Mouse (Mus musculus): ENCODE results near the gene Ugt2b34. TPM values are rescaled to one million over a fixed set of nuclear protein-coding genes. Genes with fewer than 3 reads are reported as not detected.

Gene Ugt2b34
- total RNA-seq, 1 experiment = 0.45 TPM

GRCm38 (mm10) chr5:86887081-86887480, 19.7 kb downstream of the Ugt2b34 start:
- in situ Hi-C loops (cut with MboI; ENCODE audit: low sequenced_read_pairs in 2 of 2, unreplicated experiment in 2 of 2) = loop anchor here in 1 of 2 experiments (25.0 kb wide), 1 partner anchor 250 kb away; the partner anchor contains the start of gene Ugt2b5
- DNase-seq (ENCODE audit: low read depth, low spot score) = no peak
- Histone ChIP-seq H3K4me1 (ENCODE audit: control insufficient read depth in 2 of 2, insufficient read depth in 2 of 2, low read length in 2 of 2, poor library complexity in 1 of 2) (no peaks in the 10 kb centered on the region), H3K4me3 (ENCODE audit: insufficient read depth in 1 of 2, low read depth in 1 of 2, low read length in 2 of 2, poor library complexity in 1 of 2, severe bottlenecking in 1 of 2) (no peak overlapping the region), H3K9ac (ENCODE audit: insufficient read depth, low read depth, low read length, poor library complexity, severe bottlenecking) (no peak overlapping the region), H3K36me3 (ENCODE audit: control insufficient read depth, insufficient read depth, low read length, poor library complexity, severe bottlenecking) (no peaks in the 10 kb centered on the region), H3K27ac (ENCODE audit: insufficient read depth, low read depth, low read length, poor library complexity, severe bottlenecking) (no peak overlapping the region), H3K9me3 (ENCODE audit: control insufficient read depth, insufficient read depth, low read depth, low read length) (peaks cover 2% of the 10 kb centered on the region; the same call in 1 of the 2 replicates)
- TF ChIP-seq HCFC1 (IDR thresholded peaks at IDR 0.05; ENCODE audit: borderline replicate concordance, insufficient read depth, low read length) (no peak), ZC3H11A (IDR thresholded peaks at IDR 0.05; ENCODE audit: borderline replicate concordance, low read depth, low read length) (no peak), MAFK (IDR thresholded peaks at IDR 0.05; ENCODE audit: insufficient read depth, low read depth, low read length) (no peak), CHD2 (IDR thresholded peaks at IDR 0.05; ENCODE audit: low read depth, low read length) (no peak), ZNF384 (IDR thresholded peaks at IDR 0.05; ENCODE audit: low read depth, low read length) (no peak)

DNA sequence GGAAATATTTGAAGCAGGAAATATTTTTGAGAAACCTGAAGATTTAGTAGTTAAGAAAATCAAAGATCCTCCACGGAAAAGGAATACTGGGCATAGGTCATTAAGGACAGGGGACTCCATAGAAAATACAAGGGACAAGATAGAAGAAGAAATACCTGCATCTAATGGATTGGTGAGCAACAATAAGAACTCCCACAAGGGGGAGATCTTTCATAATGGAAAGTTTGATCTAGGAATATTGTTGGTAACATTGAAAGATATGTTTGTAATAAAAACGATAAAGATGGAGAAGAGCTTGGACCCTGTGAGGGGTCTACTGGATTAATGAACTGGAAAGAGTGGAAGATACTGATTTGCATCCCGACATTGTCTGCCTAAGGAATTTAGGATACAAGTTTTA, 20.1 kb downstream of the Ugt2b34 start:
- Histone ChIP-seq H3K27ac (ENCODE audit: insufficient read depth, low read depth, low read length, poor library complexity, severe bottlenecking) (no peak overlapping the region), H3K9ac (ENCODE audit: insufficient read depth, low read depth, low read length, poor library complexity, severe bottlenecking) (no peak overlapping the region), H3K4me1 (ENCODE audit: control insufficient read depth in 2 of 2, insufficient read depth in 2 of 2, low read length in 2 of 2, poor library complexity in 1 of 2) (no peaks in the 10 kb centered on the region), H3K4me3 (ENCODE audit: insufficient read depth in 1 of 2, low read depth in 1 of 2, low read length in 2 of 2, poor library complexity in 1 of 2, severe bottlenecking in 1 of 2) (no peak overlapping the region), H3K36me3 (ENCODE audit: control insufficient read depth, insufficient read depth, low read length, poor library complexity, severe bottlenecking) (no peaks in the 10 kb centered on the region), H3K9me3 (ENCODE audit: control insufficient read depth, insufficient read depth, low read depth, low read length) (peaks cover 2% of the 10 kb centered on the region; the same call in 1 of the 2 replicates)
- in situ Hi-C loops (cut with MboI; ENCODE audit: low sequenced_read_pairs in 2 of 2, unreplicated experiment in 2 of 2) = loop anchor here in 1 of 2 experiments (25.0 kb wide), 1 partner anchor 251 kb away; the partner anchor contains the start of gene Ugt2b5
- peak; percentile 2 for DNase-seq (ENCODE audit: low read depth, low spot score)
- TF ChIP-seq CHD2 (IDR thresholded peaks at IDR 0.05; ENCODE audit: low read depth, low read length) = no peak
- TF ChIP-seq MAFK (IDR thresholded peaks at IDR 0.05; ENCODE audit: insufficient read depth, low read depth, low read length) = no peak
- no peak; the same call in 1 of the 2 replicates for TF ChIP-seq ZC3H11A (IDR thresholded peaks at IDR 0.05; ENCODE audit: borderline replicate concordance, low read depth, low read length)

DNA sequence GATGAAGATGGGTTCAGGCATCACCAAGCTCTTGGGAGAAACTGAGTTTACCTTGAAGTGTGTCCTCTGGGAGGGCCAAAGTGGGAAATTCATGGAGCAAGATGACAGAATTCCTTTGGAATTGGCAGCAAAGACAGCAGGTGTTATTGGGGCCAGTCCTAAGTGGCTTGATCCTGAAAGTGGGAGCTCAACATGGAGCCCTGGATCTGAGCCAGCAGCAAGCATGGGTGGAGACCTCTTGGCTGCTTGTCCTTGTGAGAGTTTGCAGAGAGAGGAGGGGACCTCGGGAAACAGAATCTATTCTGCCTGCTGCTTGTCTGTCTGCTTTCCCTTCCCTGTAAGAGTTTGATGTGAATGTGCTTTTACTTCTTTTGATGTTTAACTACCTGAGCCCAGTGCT, 34.9 kb downstream of the Ugt2b34 start:
- no peaks in the 10 kb centered on the region for H3K4me1 ChIP-seq (ENCODE audit: control insufficient read depth in 2 of 2, insufficient read depth in 2 of 2, low read length in 2 of 2, poor library complexity in 1 of 2)
- H3K9me3 ChIP-seq (ENCODE audit: control insufficient read depth, insufficient read depth, low read depth, low read length) = no peaks in the 10 kb centered on the region
- no peak overlapping the region for H3K9ac ChIP-seq (ENCODE audit: insufficient read depth, low read depth, low read length, poor library complexity, severe bottlenecking)
- H3K4me3 ChIP-seq (ENCODE audit: insufficient read depth in 1 of 2, low read depth in 1 of 2, low read length in 2 of 2, poor library complexity in 1 of 2, severe bottlenecking in 1 of 2) = no peak overlapping the region
- TF ChIP-seq HCFC1 (IDR thresholded peaks at IDR 0.05; ENCODE audit: borderline replicate concordance, insufficient read depth, low read length) (no peak), ZNF384 (IDR thresholded peaks at IDR 0.05; ENCODE audit: low read depth, low read length) (no peak), CHD2 (IDR thresholded peaks at IDR 0.05; ENCODE audit: low read depth, low read length) (no peak), ZC3H11A (IDR thresholded peaks at IDR 0.05; ENCODE audit: borderline replicate concordance, low read depth, low read length) (no peak), MAFK (IDR thresholded peaks at IDR 0.05; ENCODE audit: insufficient read depth, low read depth, low read length) (no peak)
- no peak for DNase-seq (ENCODE audit: low read depth, low spot score)
- H3K36me3 ChIP-seq (ENCODE audit: control insufficient read depth, insufficient read depth, low read length, poor library complexity, severe bottlenecking) = no peaks in the 10 kb centered on the region
- H3K27ac ChIP-seq (ENCODE audit: insufficient read depth, low read depth, low read length, poor library complexity, severe bottlenecking) = no peak overlapping the region
- in situ Hi-C loops (cut with MboI; ENCODE audit: low sequenced_read_pairs in 2 of 2, unreplicated experiment in 2 of 2) = no loop called here

GRCm38 (mm10) chr5:86858336-86858735, 48.4 kb downstream of the Ugt2b34 start:
- DNase-seq (ENCODE audit: low read depth, low spot score) = no peak
- no peak overlapping the region for H3K9ac ChIP-seq (ENCODE audit: insufficient read depth, low read depth, low read length, poor library complexity, severe bottlenecking)
- H3K36me3 ChIP-seq (ENCODE audit: control insufficient read depth, insufficient read depth, low read length, poor library complexity, severe bottlenecking) = no peaks in the 10 kb centered on the region
- in situ Hi-C loops (cut with MboI; ENCODE audit: low sequenced_read_pairs in 2 of 2, unreplicated experiment in 2 of 2) = no loop called here
- H3K27ac ChIP-seq (ENCODE audit: insufficient read depth, low read depth, low read length, poor library complexity, severe bottlenecking) = peak overlapping the region; percentile 60; the same call in 1 of the 2 replicates
- no peak overlapping the region for H3K4me3 ChIP-seq (ENCODE audit: insufficient read depth in 1 of 2, low read depth in 1 of 2, low read length in 2 of 2, poor library complexity in 1 of 2, severe bottlenecking in 1 of 2)
- H3K4me1 ChIP-seq (ENCODE audit: control insufficient read depth in 2 of 2, insufficient read depth in 2 of 2, low read length in 2 of 2, poor library complexity in 1 of 2) = peaks cover 2 to 3% of the 10 kb centered on the region in 2 experiments; a peak in 2 of 4 replicates
- no peak for TF ChIP-seq ZNF384 (IDR thresholded peaks at IDR 0.05; ENCODE audit: low read depth, low read length)
- TF ChIP-seq MAFK (IDR thresholded peaks at IDR 0.05; ENCODE audit: insufficient read depth, low read depth, low read length) = no peak
- TF ChIP-seq ZC3H11A (IDR thresholded peaks at IDR 0.05; ENCODE audit: borderline replicate concordance, low read depth, low read length) = no peak
- TF ChIP-seq CHD2 (IDR thresholded peaks at IDR 0.05; ENCODE audit: low read depth, low read length) = no peak
- no peak for TF ChIP-seq HCFC1 (IDR thresholded peaks at IDR 0.05; ENCODE audit: borderline replicate concordance, insufficient read depth, low read length)
- no peaks in the 10 kb centered on the region for H3K9me3 ChIP-seq (ENCODE audit: control insufficient read depth, insufficient read depth, low read depth, low read length)
